Mouse (Mus musculus): Measurements from ENCODE around the gene Gprc5c. TPM values are rescaled to one million over a fixed set of nuclear protein-coding genes. Genes with fewer than 3 reads are reported as not detected.
"Not testable (repeated sequence)": the region's sequence is repeated elsewhere in the genome, so short reads cannot be mapped to it uniquely, and the experiment has no call there.

The Gprc5c gene
- total and polyA plus RNA-seq, 3 experiments: 6.3 to 11.6 (median 7.9) TPM

DNA sequence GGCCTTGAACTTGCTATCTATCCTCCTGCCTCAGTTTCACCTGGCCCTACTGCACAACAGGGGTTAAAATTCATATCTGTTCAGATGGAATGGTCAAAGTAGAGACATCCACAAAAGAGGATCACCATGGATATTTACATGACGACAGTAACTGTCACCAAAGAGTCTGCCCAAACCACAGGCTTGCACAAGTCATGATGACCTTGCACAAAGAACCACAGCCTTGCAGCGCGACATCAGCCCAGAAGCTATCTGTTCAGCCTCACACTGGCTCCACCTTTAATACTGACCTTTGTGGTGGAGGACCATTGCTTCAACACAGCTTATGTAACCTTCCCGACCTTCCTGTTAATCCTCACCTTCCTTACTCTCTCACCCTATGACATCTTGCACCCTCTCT lies 56.6 kb downstream of the Gprc5c start:
- H3K4me1 ChIP-seq (ENCODE audit: control insufficient read depth, insufficient read depth, low read length): no peaks in the 10 kb centered on the region
- H3K4me3 ChIP-seq: no peak overlapping the region
- TF ChIP-seq POLR2A (IDR thresholded peaks at IDR 0.05; ENCODE audit: insufficient read depth, low read depth, low read length) (no peak), EP300 (IDR thresholded peaks at IDR 0.05; ENCODE audit: insufficient read depth, low read depth, low read length) (no peak), CTCF (IDR thresholded peaks at IDR 0.05) (no peak)
- peak in 1 of 2 experiments; percentile 48 for DNase-seq
- WGBS: 81% methylated on average over 4 of the region's 4 CpGs
- H3K27me3 ChIP-seq (ENCODE audit: control insufficient read depth, insufficient read depth, low read length): no peaks in the 10 kb centered on the region
- intact Hi-C loops (cut with DNase I): no loop called here
- H3K27ac ChIP-seq: no peak overlapping the region
- no peak overlapping the region for H3K9ac ChIP-seq (ENCODE audit: low read depth, low read length)
- H3K79me2 ChIP-seq (replicated peaks; ENCODE audit: control insufficient read depth, insufficient read depth, low read length): no peaks in the 10 kb centered on the region
- H3K36me3 ChIP-seq (ENCODE audit: control insufficient read depth, insufficient read depth, low read length): no peaks in the 10 kb centered on the region

DNA sequence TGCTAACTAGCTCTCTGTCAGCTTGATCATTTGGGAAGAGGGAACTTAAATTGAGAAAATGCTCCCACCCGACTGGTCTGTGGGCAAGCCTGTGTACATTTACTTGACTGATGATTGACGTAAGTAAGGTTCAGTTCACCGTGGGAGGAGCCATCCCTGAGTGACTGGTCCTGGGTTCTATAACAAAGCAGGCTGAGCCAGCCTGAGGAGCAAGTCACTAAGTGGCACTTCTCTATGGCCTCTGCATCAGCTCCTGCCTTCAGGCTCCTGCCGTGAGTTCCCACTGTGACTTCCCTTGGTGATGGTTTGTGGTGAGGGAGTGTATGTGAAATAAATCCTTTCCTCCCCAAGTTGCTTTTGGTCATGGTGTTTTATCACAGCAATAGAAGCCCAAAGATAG lies 57.1 kb downstream of the Gprc5c start:
- H3K36me3 ChIP-seq (ENCODE audit: control insufficient read depth, insufficient read depth, low read length): no peaks in the 10 kb centered on the region
- no peaks in the 10 kb centered on the region for H3K79me2 ChIP-seq (replicated peaks; ENCODE audit: control insufficient read depth, insufficient read depth, low read length)
- TF ChIP-seq CTCF (IDR thresholded peaks at IDR 0.05) (no peak), EP300 (IDR thresholded peaks at IDR 0.05; ENCODE audit: insufficient read depth, low read depth, low read length) (no peak), POLR2A (IDR thresholded peaks at IDR 0.05; ENCODE audit: insufficient read depth, low read depth, low read length) (no peak)
- H3K4me1 ChIP-seq (ENCODE audit: control insufficient read depth, insufficient read depth, low read length): no peaks in the 10 kb centered on the region; the same call in 1 of the 2 replicates
- intact Hi-C loops (cut with DNase I): no loop called here
- no peak overlapping the region for H3K9ac ChIP-seq (ENCODE audit: low read depth, low read length)
- H3K27ac ChIP-seq: no peak overlapping the region
- no peak overlapping the region for H3K4me3 ChIP-seq
- DNase-seq: no peak
- H3K27me3 ChIP-seq (ENCODE audit: control insufficient read depth, insufficient read depth, low read length): no peaks in the 10 kb centered on the region
- WGBS: 58% methylated on average over 4 of the region's 4 CpGs

DNA sequence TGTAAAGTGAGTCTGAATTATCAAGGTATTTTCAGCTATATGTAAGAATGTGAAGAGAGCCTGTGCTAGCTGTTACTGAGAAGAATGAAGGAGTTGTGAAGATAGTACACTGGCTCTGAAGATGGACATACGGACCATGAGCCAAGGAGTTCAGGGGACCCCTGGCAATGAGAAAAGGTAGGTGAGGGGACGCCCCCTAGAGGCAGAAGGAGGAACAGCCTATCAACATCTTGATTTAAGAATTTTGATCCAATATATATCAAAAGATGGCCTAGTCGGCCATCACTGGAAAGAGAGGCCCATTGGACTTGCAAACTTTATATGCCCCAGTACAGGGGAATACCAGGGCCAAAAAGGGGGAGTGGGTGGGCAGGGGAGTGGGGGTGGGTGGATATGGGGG lies 58.6 kb downstream of the Gprc5c start:
- H3K4me3 ChIP-seq; DNase-seq; H3K36me3 ChIP-seq (ENCODE audit: control insufficient read depth, insufficient read depth, low read length); H3K27me3 ChIP-seq (ENCODE audit: control insufficient read depth, insufficient read depth, low read length); H3K4me1 ChIP-seq (ENCODE audit: control insufficient read depth, insufficient read depth, low read length); H3K27ac ChIP-seq; H3K79me2 ChIP-seq (replicated peaks; ENCODE audit: control insufficient read depth, insufficient read depth, low read length); intact Hi-C loops (cut with DNase I); H3K9ac ChIP-seq (ENCODE audit: low read depth, low read length): not testable (repeated sequence)
- TF ChIP-seq CTCF (IDR thresholded peaks at IDR 0.05): peak; percentile 41
- 40% methylated on average over 3 of the region's 3 CpGs for WGBS

DNA sequence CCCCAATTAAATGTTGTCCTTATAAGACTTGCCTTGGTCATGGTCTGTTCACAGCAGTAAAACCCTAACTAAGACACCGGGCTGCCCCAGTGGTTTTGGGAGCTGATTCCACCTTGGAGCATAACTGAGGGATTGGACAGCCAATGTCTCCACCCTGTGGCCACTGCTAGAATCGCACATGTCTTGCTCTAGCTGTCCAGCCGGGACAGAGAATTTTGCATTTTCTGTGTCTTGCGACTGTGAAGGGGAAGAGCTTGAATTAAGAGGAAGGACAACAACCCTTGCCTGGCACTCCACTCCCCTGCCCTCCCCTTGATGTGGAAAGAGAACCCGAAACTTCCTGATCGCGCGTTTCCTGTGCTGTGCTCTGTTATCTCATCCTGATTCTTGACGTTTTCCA lies 61.9 kb downstream of the Gprc5c start:
- Histone ChIP-seq H3K79me2 (replicated peaks; ENCODE audit: control insufficient read depth, insufficient read depth, low read length) (no peaks in the 10 kb centered on the region), H3K4me1 (ENCODE audit: control insufficient read depth, insufficient read depth, low read length) (peaks cover 2% of the 10 kb centered on the region), H3K36me3 (ENCODE audit: control insufficient read depth, insufficient read depth, low read length) (no peaks in the 10 kb centered on the region), H3K27ac (no peak overlapping the region), H3K4me3 (no peak overlapping the region), H3K27me3 (ENCODE audit: control insufficient read depth, insufficient read depth, low read length) (no peaks in the 10 kb centered on the region), H3K9ac (ENCODE audit: low read depth, low read length) (no peak overlapping the region)
- intact Hi-C loops (cut with DNase I): loop anchor here (1.0 to 2.0 kb wide), 3 partner anchors 33 to 168 kb away; no protein-coding TSS in a partner anchor
- DNase-seq: peak; percentile 74 to 81
- WGBS: 4% methylated on average over 9 of the region's 9 CpGs
- TF ChIP-seq EP300 (IDR thresholded peaks at IDR 0.05; ENCODE audit: insufficient read depth, low read depth, low read length) (peak; percentile 93; the same call in 1 of the 2 replicates), CTCF (IDR thresholded peaks at IDR 0.05) (peak; percentile 82), POLR2A (IDR thresholded peaks at IDR 0.05; ENCODE audit: insufficient read depth, low read depth, low read length) (no peak)

DNA sequence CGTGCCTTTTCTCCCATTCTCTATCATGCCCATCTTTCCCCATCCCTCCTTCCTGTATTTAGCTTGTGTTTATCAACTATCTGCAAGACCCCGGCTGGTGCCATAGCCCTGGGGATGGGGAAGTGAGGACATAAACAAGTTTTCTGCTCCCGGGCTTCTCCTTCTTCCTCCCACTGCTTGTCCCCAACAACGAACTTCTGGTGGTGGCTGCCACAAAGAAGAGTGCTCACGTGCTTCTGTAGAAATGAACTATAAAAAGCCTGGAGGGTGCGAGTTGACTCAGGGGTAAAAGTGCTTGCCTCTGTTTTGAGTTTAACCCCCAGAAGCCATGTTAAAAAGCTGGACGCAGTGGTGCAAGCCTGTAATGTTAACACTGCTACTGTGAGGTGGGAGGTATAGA lies 64.0 kb downstream of the Gprc5c start:
- peaks cover 2% of the 10 kb centered on the region for H3K4me1 ChIP-seq (ENCODE audit: control insufficient read depth, insufficient read depth, low read length)
- DNase-seq: peak in 1 of 2 experiments; percentile 40
- TF ChIP-seq EP300 (IDR thresholded peaks at IDR 0.05; ENCODE audit: insufficient read depth, low read depth, low read length): no peak
- TF ChIP-seq POLR2A (IDR thresholded peaks at IDR 0.05; ENCODE audit: insufficient read depth, low read depth, low read length): no peak
- TF ChIP-seq CTCF (IDR thresholded peaks at IDR 0.05): no peak
- H3K79me2 ChIP-seq (replicated peaks; ENCODE audit: control insufficient read depth, insufficient read depth, low read length): no peaks in the 10 kb centered on the region
- 11% methylated on average over 7 of the region's 7 CpGs for WGBS
- H3K9ac ChIP-seq (ENCODE audit: low read depth, low read length): no peak overlapping the region
- no peaks in the 10 kb centered on the region for H3K36me3 ChIP-seq (ENCODE audit: control insufficient read depth, insufficient read depth, low read length)
- no peak overlapping the region for H3K27ac ChIP-seq
- intact Hi-C loops (cut with DNase I): no loop called here
- H3K27me3 ChIP-seq (ENCODE audit: control insufficient read depth, insufficient read depth, low read length): no peaks in the 10 kb centered on the region
- no peak overlapping the region for H3K4me3 ChIP-seq

DNA sequence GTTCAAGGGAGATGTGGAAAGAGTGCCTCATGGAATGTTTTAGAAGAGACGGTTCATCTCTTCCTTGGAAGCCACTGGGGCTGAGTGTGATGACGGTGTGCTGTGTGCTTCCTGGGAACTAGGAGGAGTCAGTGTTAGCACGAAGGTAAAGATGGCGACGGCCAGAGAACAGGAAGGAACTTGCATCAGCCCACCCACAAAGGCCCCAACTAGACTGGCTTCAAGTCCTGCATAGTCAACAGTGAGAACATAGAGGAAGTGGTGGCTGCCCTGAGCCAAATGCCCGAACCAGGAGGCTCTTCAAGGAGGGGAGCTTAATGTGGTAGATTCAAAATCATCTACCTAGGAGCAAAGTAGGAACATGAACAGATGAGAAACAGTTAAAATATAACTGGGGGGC lies 66.2 kb downstream of the Gprc5c start:
- no peaks in the 10 kb centered on the region for H3K79me2 ChIP-seq (replicated peaks; ENCODE audit: control insufficient read depth, insufficient read depth, low read length)
- intact Hi-C loops (cut with DNase I): no loop called here
- H3K4me1 ChIP-seq (ENCODE audit: control insufficient read depth, insufficient read depth, low read length): peaks cover 2% of the 10 kb centered on the region
- H3K27me3 ChIP-seq (ENCODE audit: control insufficient read depth, insufficient read depth, low read length): no peaks in the 10 kb centered on the region
- H3K36me3 ChIP-seq (ENCODE audit: control insufficient read depth, insufficient read depth, low read length): no peaks in the 10 kb centered on the region
- H3K9ac ChIP-seq (ENCODE audit: low read depth, low read length): no peak overlapping the region
- WGBS: 58% methylated on average over 6 of the region's 6 CpGs
- H3K4me3 ChIP-seq: no peak overlapping the region
- no peak overlapping the region for H3K27ac ChIP-seq
- peak in 1 of 2 experiments; percentile 23 for DNase-seq
- TF ChIP-seq EP300 (IDR thresholded peaks at IDR 0.05; ENCODE audit: insufficient read depth, low read depth, low read length): no peak
- no peak for TF ChIP-seq CTCF (IDR thresholded peaks at IDR 0.05)
- TF ChIP-seq POLR2A (IDR thresholded peaks at IDR 0.05; ENCODE audit: insufficient read depth, low read depth, low read length): no peak

Other genes with a start within 250 kb of the Gprc5c start
- 100 to 1,000 TPM; 587 to 660 TPM for gene Rpl38, start 182.6 kb upstream of the Gprc5c start, total RNA-seq (2021)
- 335 and 344 TPM in 2 replicates for gene Rpl38, start 182.6 kb upstream of the Gprc5c start, polyA plus RNA-seq (2012; rRNA removed)
- 1 to 10 TPM; 4.3 to 4.9 TPM for gene Ttyh2, start 175.7 kb upstream of the Gprc5c start, total RNA-seq (2021)
- 6.3 and 7.5 TPM in 2 replicates for gene Ttyh2, start 175.7 kb upstream of the Gprc5c start, polyA plus RNA-seq (2012; rRNA removed)
- gene Dnaic2, start 123.7 kb upstream of the Gprc5c start, total RNA-seq (2021): under 1 TPM; 0.16 to 0.18 TPM
- gene Dnaic2, start 123.7 kb upstream of the Gprc5c start, polyA plus RNA-seq (2012; rRNA removed): 0.44 and 1.5 TPM in 2 replicates
- under 1 TPM; 0.18 to 0.21 TPM for gene Kif19a, start 85.8 kb upstream of the Gprc5c start, total RNA-seq (2021)
- gene Kif19a, start 85.8 kb upstream of the Gprc5c start, polyA plus RNA-seq (2012; rRNA removed): 0.32 and 1.2 TPM in 2 replicates
- gene Btbd17, start 55.2 kb upstream of the Gprc5c start, total RNA-seq (2021): not detected
- gene Btbd17, start 55.2 kb upstream of the Gprc5c start, polyA plus RNA-seq (2012; rRNA removed): 0.06 TPM in 1 of 2 replicates, not detected in the other
- gene Gpr142, start 52.2 kb upstream of the Gprc5c start, total RNA-seq (2021): not detected
- gene Gpr142, start 52.2 kb upstream of the Gprc5c start, polyA plus RNA-seq (2012; rRNA removed): not detected in 2 replicates
- under 1 TPM; 0.77 to 0.89 TPM for gene Cd300a, start 38.9 kb downstream of the Gprc5c start, total RNA-seq (2021)
- 1.1 TPM in 2 replicates for gene Cd300a, start 38.9 kb downstream of the Gprc5c start, polyA plus RNA-seq (2012; rRNA removed)
- under 1 TPM; 0.70 to 0.75 TPM for gene Cd300lb, start 83.2 kb downstream of the Gprc5c start, total RNA-seq (2021)
- gene Cd300lb, start 83.2 kb downstream of the Gprc5c start, polyA plus RNA-seq (2012; rRNA removed): 0.61 and 0.70 TPM in 2 replicates
- gene Cd300c, start 118.0 kb downstream of the Gprc5c start, total RNA-seq (2021): not detected
- gene Cd300c, start 118.0 kb downstream of the Gprc5c start, polyA plus RNA-seq (2012; rRNA removed): not detected in 2 replicates
- gene Cd300ld, start 138.8 kb downstream of the Gprc5c start, total RNA-seq (2021): 1 to 10 TPM; 1.7 to 1.8 TPM
- 3.0 and 5.1 TPM in 2 replicates for gene Cd300ld, start 138.8 kb downstream of the Gprc5c start, polyA plus RNA-seq (2012; rRNA removed)
- gene Cd300c2, start 150.7 kb downstream of the Gprc5c start, total RNA-seq (2021): 1 to 10 TPM; 1.5 to 2.1 TPM
- 2.0 and 2.2 TPM in 2 replicates for gene Cd300c2, start 150.7 kb downstream of the Gprc5c start, polyA plus RNA-seq (2012; rRNA removed)
- gene Cd300ld2, start 165.0 kb downstream of the Gprc5c start, total RNA-seq (2021): not detected
- gene Cd300ld2, start 165.0 kb downstream of the Gprc5c start, polyA plus RNA-seq (2012; rRNA removed): 0.37 TPM in 1 of 2 replicates, not detected in the other
- gene Cd300ld4, start 175.9 kb downstream of the Gprc5c start, total RNA-seq (2021): 1 to 10 TPM in 1 of 2 experiments, under 1 TPM in 1; 0.52 to 1.1 TPM
- 0.47 and 3.9 TPM in 2 replicates for gene Cd300ld4, start 175.9 kb downstream of the Gprc5c start, polyA plus RNA-seq (2012; rRNA removed)
- gene Cd300ld5, start 186.6 kb downstream of the Gprc5c start, total RNA-seq (2021): 1 to 10 TPM; 2.7 to 9.1 TPM
- 3.0 TPM in 1 of 2 replicates, not detected in the other for gene Cd300ld5, start 186.6 kb downstream of the Gprc5c start, polyA plus RNA-seq (2012; rRNA removed)
- 1 to 10 TPM; 5.8 to 8.6 TPM for gene Cd300ld3, start 197.3 kb downstream of the Gprc5c start, total RNA-seq (2021)
- gene Cd300ld3, start 197.3 kb downstream of the Gprc5c start, polyA plus RNA-seq (2012; rRNA removed): 11.4 and 22.1 TPM in 2 replicates
- gene Cd300e, start 211.0 kb downstream of the Gprc5c start, total RNA-seq (2021): under 1 TPM; 0.45 to 0.50 TPM
- 0.18 and 0.47 TPM in 2 replicates for gene Cd300e, start 211.0 kb downstream of the Gprc5c start, polyA plus RNA-seq (2012; rRNA removed)
- gene Rab37, start 240.3 kb downstream of the Gprc5c start, total RNA-seq (2021): under 1 TPM; 0.31 to 0.32 TPM
- 1.1 and 1.3 TPM in 2 replicates for gene Rab37, start 240.3 kb downstream of the Gprc5c start, polyA plus RNA-seq (2012; rRNA removed)

Measured in heart, adult 2 months (tissue).